Mouse (Mus musculus): ENCODE data around the gene Map3k12.
A peak's percentile ranks its signal among the peaks of the same experiment; 100 is the strongest.

Gene Map3k12

DNA sequence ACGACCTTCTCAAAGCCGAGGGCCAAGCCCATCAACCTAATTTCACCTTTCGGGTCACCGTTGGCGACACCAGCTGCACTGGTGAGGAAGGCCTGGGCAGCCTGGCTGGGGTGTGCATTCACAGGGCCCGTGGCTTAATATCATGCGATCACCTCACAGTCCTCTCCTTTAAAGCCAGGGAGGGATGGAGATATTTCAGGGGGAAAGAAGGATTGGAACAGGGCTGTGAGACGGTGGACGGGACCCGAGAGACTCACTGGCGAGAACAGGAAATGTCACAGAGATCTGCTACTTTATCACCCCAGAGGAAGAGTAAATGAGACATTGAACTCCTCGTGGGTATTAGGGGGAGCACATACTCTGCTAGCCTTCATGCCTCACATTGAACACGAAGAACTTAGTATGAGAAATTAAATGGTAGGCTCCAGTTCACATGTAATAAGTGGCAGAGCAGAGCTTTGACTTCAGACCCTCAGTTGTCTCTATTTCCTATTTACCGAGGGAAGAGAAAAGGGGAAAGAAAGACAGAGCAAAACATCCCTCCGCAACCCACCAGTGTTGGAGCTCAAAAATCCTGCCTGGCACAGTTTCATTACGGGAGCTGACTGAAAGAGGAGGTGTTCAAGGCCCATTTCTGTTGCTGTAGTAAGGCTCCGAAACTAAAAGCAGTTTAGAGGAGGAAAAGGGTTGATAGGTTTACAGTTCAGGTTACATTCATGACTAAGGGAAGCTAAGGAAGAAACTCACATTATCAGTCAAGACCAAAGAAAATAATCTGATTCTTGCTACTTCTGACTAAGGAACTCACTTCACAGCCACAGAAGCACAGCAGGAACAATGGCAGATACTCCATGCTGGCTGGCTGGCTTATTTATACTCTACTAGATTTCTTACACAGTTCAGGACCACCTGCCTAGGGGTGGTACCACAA, 2.6 kb upstream of the Map3k12 start:
- DNase-seq (ENCODE audit: low spot score): no peak

DNA sequence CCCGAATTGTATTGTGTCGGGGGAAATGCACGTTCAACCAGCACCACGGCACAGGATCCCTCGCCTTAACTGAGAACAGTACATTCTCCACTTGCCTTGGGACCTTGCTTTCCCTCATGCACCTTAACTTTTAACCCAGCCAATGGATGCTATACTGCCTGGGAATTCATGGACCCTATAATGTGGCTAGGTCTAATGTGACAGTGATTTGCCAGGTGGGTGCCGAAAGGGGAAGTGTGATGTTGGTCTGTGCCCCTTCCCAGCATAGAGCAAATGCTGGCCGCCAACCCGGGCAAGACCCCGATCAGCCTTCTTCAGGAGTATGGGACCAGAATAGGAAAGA, 2.0 kb upstream of the Map3k12 start:
- no peak for DNase-seq (ENCODE audit: low spot score)

DNA sequence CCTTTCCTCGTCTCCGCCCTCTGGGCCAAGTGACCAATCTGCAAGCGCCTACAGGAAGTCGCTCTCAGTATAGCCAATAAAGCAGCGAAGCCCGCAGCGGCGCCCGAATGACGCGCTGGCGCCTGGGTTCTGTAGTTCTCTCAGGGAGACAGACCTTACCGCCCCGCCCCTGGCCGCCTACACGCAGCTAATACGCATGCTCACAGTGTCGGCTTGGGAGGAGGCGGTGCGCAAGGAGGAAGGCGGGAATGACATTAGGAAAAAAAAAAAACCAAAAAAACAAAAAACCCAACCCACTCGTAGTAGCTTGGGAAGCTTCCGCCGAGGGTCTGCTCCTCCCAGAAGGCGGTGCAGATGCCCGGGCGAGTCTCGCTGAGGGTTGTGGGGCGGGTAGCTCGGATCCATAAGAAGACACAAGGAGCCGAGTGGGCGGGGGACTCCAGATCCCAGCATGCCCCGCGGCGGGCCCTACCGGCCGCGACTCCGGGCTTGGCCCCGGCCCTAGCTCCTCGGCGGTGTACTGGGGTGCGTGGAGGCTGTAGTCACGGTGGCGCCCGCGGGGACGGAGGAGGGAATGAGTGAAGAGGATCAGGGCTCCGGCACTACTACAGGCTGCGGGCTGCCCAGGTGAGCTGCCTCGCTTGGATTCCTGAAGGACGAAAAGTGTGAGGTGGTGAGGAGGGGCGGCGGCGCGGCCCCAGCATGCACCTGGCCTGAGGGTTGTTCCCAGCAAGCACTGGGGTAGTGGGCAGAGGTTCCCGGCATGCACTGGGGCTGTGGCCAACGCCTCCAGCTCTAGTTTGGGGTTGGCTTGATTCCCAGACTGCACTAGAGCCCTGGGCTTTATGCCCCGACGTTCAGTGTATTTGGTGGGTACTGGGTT, 1.4 kb upstream of the Map3k12 start, which contains the start of gene Tarbp2:
Gene Tarbp2 (plus strand): TSS at position 217 of the 883 bp plus-strand sequence.
- DNase-seq (ENCODE audit: low spot score): peak; percentile 94

DNA sequence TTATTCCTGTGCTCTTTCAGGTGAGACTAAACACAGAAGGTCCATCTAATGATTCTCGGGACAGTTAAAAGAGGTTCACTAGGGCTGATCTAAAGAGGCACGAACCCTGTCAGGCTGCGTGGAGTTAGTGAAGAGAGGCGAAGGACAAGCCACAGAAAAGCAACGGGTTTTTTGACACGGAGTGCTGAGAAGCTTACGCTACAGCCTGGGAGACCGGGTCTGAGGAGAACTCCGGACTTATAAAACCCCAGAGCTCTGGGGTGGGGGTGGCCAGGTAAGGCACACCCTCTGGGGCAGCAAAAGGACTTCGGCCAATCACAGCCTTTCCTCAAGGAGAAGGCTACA, 739 bp upstream of the Map3k12 start:
- DNase-seq (ENCODE audit: low spot score): no peak

DNA sequence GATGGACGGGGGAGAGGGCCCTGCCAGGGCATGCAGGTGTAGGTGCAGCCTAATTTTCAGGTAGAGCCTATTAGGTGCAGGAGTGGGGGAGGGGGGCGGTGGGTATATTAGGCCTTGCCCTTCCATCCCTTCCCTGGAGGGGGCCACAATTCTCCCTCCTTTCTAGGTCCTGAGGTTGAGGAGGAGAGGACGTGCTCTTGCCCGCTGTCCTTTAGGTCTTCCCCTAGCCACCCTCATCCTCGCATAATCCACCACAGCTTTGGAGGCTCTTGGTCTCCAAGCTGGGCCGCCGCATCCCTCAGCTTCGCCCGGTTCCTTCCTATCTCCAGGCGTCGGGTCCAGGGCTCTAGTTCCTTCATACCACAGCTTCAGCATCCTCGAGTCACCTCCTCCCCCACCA, 571 bp downstream of the Map3k12 start:
- DNase-seq (ENCODE audit: low spot score): no peak

DNA sequence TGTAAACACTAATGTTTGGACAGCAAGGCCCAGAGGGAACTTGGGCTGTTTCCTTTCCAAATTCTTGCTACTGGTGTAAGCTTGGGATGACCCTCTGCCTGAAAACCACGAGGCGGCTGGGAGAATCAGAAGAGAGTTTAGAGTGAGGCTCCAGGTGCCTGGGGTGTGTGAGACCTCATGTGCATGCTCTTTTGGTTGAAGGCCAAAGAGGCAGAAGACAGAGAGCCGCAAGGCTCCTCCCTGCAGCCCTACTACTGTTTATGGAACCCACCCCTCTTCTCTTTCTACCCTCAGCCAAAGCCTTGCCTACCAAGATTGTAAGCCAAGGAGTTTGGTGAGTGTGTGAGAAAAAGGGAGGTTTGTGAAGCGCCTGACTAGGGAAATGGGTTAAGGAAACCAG, 1.1 kb downstream of the Map3k12 start:
- no peak for DNase-seq (ENCODE audit: low spot score)

DNA sequence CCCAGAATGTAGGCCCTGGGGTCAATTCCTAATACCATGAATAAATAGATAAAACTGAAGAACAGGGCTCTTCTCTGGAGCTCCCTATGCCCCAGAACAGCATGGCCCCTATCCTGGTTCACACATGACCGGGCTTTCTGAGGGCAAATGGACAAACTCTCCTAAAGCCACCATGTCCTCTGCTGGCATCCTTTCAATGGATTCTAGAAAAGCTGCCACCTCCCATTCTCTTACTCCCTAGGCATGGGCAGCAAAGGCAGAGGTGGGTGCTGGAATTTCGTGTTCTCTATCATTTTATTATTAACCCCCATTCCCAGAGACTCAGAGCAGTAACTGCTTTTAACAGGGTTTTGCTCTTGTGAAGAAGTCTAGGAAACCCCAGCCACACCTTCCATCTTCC, 1.6 kb downstream of the Map3k12 start:
- no peak for DNase-seq (ENCODE audit: low spot score)

DNA sequence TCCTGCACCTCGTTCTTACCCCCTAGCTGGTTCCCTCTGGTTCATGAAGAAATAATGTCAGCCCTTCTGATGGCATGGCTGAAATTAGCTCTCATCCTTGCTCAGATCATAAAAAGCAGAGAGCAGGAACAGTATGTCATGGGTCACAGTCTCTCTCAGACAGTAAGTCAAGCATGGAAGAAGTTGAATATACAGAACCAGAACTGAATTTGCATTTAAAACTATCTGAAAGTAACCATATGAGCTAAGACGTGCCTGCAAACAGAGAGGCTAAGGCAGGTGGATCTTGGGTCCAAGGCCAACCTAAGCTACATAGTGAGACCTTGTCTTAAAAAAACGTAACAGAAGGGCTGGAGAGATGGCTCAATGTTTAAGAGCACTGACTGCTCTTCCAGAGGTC, 3.9 kb downstream of the Map3k12 start:
- DNase-seq (ENCODE audit: low spot score): no peak

DNA sequence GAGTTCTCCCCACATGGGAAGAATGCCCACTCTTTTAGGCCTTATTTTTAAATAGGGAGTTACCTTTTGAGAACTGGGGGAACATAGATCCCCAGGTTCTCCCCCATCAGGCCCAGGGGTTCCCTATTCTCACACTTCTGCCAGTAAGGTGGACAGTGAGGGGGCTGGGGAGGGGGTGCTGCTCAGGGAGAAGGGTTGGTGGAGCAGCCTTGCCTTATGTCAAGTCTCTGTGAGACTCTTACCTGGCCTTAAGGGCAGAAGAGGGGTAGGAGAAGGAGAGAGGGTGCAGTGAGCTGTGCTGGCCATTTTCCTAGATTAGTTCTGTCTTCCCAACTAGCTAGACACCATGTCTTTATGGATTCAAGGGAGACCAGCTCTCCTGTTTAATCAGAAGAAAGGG, 4.4 kb downstream of the Map3k12 start:
- no peak for DNase-seq (ENCODE audit: low spot score)

DNA sequence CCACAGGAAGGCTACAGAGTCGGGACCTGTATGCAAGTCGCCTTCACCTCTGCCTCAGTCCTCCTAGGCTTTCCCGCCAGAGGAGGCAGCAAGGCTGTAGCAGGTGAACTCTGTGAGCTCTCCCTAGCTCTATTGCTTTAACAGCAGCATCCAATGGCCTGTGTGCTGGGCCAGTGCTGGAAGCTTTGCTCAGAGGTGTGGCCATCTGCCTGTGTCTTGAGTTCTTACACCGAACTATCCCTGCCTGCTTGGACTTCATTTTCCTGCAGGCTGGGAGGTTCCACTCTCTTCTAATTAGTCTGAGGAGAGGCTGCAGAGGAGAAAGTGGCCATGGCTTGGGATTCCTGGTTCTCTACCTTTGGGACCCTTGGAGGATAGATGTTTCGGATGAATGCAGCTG, 4.9 kb downstream of the Map3k12 start:
- no peak for DNase-seq (ENCODE audit: low spot score)

DNA sequence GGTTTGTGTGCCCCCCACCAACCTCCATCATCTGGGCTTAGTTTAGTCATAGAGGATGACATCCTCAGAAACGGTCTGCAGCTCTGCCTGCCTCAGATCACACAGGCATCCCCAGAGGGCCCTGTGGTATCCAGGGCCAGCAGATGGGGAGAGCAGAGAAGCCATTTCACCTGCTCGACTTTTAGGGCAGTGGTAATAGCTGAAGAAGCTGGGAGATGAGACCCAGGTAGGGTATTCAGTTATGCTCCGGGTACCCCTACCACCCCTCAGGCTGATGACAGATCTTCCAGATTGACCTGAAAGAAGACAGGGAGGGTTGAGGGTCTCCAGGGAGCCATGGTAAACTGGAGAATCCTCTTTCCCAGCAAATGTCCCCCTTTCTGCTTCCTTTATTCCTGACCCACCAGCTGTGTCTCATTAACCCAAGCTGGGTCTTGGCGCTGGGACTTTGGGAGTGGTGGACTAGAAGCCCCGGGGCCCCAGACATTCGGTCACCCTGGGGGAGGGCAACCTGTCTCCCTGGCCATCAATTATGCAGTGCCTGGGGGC, 5.5 kb downstream of the Map3k12 start:
- DNase-seq (ENCODE audit: low spot score): no peak

DNA sequence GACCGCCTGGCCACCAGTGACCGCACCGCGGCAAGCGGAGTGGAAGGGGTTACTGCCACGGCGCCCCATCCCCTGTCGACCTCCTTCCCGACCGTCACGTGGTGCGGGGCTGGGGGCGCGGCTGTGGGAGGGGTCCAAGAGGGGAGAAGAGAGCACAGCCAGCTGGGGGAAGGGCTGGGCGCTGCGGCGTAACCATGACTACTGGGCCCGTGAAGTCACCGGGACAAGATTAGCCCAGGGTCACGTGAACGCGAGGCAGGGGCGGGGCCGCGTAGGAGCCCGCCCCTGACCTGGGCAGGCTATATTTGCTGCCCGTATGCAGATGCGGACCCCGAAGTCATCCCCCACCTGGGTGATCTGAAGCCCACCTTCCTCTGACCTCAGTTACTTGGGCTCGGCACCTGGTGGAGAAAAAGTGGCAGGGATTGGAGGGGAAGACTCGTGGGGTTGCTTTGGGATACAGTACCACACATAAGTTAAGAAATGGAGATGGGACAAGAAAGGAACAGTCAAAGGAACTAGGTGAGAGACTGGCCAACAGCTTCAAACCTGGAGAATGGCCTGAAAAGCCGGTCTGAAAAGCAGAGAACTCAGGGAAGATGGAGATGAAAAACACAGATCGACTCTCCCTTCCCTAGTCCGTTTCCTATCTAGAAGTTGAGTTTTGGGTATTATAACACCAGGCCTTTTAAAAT, 6.1 kb downstream of the Map3k12 start:
- peak; percentile 75 for DNase-seq (ENCODE audit: low spot score)

DNA sequence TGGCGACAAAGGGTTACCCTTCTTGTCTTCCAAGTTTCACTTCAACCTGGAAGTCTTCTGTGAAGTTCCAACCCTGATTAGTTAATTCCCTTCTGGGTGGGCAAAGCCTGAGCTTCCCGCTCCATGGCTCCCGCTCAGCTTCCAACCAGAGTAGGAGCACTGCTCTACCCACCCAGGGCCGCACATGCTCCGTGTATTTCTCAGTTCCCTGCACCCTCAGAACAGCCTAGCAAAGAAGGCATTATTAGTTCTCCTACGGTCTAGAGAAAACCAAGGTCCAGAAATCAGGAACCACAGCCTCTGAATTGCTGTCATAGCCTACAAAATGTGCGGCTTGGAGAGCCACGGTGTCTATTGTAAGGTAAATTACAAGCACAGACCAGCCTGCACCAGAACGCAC, 6.8 kb downstream of the Map3k12 start:
- DNase-seq (ENCODE audit: low spot score): no peak

DNA sequence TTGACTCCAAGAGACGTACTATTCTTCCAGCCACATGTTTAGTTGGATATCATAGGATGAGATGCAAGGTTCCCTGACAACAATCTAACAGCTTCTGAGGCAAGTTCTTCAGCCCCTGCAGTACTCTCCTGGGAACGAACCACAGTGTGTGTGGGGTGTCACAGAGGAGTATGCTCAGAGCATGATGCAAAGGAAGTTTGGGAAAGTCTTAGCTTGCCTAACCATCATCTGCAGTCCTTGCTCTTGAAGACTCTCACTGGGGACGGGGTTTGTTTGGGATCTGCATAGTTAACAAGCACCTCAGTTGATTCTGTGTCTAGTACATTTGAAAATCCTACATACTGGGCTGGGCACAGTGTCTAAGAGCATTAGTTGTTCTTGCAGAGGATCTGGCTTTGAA, 8.5 kb downstream of the Map3k12 start:
- no peak for DNase-seq (ENCODE audit: low spot score)

DNA sequence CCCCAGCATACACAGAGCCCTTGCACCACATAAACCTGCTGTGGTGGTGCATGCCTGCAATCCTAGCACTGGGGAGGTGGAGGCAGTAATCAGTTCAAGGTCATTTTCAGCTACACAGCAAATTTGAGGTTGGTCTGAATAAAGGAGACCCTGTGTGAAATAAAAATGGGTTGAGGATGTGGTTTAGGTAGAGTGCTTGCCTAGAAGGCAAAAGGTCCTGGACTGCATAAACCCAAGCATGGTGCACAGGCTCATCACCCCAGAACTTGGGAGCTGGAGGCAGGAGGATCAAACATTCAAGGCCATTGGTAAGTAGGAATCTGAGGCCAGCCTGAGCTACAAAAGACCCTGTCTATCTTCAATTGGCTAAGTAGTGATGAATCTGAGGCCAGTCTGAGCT, 9.3 kb downstream of the Map3k12 start:
- no peak for DNase-seq (ENCODE audit: low spot score)

DNA sequence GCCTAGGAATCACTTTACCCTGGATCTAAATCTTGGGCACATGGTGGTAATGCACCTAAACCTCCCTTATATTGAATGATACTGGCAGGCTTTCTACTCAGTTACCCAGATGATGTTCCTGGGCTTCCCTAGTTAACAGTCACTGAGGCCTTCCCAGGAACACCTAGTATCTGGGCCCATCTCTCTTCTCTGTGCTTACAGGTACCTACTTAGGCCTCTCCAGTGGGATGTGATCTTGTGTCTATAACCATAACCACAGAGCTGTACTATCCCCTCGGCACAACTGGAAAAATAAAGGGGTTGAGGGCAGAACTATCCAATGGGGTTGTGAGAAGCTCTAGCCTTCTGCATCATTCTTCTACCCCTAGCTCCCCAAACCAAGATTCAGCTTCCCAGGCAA, 10.0 kb downstream of the Map3k12 start:
- no peak for DNase-seq (ENCODE audit: low spot score)

DNA sequence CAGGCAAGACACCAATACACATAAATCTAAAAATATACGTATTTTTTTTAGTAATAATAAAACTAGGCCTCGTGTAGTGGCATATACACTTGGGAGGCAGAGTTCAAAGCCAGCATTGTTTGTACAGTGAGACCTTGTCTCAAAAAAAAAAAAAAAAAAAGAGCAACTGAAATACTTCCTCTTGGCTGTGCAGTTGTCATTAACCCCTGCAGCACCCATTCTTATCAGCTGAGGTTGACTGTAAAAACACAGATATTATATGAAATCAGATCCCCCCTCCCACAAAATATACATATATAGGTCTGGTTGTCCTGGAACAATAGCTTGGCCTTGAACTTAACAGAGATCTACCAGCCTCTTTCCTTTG, 10.4 kb downstream of the Map3k12 start:
- no peak for DNase-seq (ENCODE audit: low spot score)

DNA sequence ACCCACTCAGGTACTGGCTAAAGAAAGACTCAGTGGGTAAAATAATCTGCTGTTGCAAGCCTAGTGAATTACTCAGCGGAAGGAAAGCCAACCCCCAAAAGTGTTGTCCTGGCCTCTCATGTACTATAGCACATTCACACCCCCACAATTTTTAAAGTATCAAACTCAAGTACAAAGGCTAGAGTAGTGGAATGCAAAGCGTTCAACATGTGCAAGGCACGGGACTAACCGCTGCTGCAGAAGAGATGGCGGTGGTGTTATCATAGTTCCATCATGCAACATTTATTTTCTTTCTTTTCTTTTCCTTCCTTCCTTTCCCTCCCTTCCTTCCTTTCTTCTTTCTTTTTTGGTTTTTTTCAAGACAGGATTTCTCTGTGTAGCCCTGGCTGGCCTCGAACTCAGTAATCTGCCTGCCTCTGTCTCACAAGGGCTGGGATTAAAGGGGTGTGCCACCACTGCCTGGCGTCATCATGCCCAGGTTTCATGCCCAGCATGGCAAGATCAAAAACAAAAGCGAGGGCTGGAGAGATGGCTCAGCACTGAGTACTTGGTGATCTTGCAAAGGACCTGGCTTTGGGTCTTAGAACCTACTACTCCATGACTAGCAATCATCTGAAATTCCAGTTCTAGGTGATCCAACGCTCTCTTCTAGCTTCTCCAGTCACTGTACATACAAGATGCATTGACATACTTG, 10.9 kb downstream of the Map3k12 start:
- no peak for DNase-seq (ENCODE audit: low spot score)

DNA sequence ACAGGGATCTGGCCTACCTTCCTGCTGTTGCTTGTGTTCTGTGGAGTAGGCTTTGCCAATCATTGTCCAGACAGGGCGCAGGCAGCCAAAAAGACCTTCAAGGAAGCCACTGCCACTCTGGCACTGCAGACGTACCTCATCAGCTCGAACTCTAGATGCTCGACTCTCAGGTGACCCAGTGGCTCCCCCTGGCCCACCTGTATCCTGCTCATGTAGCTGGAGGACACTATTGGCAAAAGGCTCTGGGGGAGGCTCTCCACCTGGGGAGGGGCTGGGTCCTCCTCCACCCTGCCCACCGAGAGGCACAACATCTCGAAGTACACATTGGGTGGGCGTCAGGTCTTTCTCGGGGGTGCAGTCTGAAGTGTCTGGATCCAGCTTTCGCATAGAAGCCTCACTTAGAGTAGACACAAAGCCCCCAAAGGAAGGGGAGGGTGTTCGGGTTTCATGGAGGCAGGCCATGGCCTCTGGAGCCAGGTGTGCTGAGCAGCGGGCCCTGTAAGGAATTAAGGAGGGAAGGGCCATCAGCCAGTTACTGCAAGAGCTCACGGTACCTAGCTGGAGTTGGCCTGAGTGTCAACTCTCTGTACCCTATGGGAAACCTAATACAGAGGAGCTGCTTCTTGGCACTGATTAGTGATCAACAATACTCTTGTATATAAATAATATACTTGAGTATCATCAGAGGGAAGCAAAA, 11.6 kb downstream of the Map3k12 start:
- DNase-seq (ENCODE audit: low spot score): no peak

DNA sequence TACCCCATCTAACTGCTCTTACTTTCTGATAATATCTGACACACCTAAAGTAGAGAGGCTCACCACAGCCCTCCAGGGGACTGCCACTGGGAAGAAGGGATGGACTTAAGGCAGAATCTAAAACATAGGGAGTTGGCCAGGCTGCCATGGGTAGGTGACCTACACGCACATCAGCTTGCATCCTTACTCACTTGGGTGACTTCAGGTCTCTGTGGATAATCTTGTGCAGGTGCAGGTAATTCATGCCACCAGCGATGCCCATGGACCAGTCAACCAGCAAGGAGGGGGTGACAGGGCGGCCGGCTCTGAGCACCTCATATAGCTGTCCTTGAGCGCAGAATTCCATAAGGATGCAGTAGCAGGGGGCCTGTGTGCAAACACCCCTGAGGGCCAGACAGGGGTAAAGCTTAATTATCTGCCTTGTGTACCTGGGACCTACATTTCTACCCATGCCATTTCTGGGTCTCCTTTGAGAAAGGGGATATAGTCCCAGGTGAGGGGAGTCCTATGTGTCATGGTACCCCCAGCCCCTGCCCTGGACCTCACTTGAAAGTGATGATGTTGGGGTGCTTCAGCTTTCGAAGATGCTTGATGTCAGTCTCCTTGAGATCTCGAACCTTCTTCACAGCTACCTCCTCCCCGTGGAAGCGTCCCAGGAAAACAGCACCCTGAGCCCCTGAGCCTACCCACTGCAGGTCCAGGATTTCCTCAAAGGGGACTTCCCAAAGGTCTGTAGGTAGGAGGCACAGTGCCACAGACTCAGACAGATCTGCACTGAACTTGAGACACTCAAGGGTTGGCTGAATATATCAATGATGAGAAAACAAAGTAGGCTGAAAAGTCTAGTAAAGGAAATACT, 12.7 kb downstream of the Map3k12 start:
- no peak for DNase-seq (ENCODE audit: low spot score)
